Mouse (Mus musculus) megakaryocyte, embryonic 14.5 days (primary cell): ENCODE measurements around the gene Stab2.

Experiments used
- FLI1 ChIP-seq: IDR thresholded peaks from 2 replicates; pipeline ENCODE4 v1.6.1; 2012; ENCODE audit warnings: low read length, inconsistent platforms, mixed read lengths
- GATA1 ChIP-seq: IDR thresholded peaks from 3 replicates; pipeline ENCODE4 v1.6.1; 2012; ENCODE audit warnings: mixed read lengths, low read length, inconsistent platforms, borderline replicate concordance

DNA sequence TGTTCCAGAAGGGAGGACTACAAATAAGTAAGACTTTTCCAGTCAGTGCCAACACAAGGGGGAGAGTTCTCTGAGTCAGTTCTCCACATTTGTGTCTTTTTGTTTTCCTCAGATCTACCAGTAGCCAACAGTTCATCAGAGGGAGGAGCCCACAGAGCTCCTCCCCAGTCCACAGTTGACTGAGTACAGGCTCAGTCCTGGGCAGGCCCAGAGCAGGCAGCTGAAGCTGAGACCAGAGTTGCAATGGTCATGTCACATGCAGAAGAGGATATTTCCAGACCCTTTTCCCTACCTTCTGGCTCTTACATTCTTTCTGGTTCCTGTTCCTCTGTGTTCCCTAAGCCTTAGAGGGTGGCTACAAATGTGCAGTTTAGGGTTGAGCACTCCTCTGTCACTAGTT lies 118.4 kb downstream of the Stab2 start:
- TF ChIP-seq GATA1 = no peak
- no peak for TF ChIP-seq FLI1
